Mouse (Mus musculus) lung, postnatal 36 days (tissue): ENCODE results near the gene Prtg.
A peak's percentile ranks its signal among the peaks of the same experiment; 100 is the strongest.

Experiments
- DNase-seq: peaks from one replicate; pipeline ENCODE4 v3.0.0; 2022; ENCODE audit warnings: mixed read lengths

Prtg gene

GRCm38 (mm10) chr9:72810607-72811006, 3.9 kb downstream of the Prtg start:
- DNase-seq = no peak

- no peak for DNase-seq
These were observed 5.4 kb downstream of the Prtg start for GRCm38 (mm10) chr9:72812091-72812490.

- DNase-seq = peak; percentile 45
These were observed 6.2 kb downstream of the Prtg start for GRCm38 (mm10) chr9:72812594-72813570.

GRCm38 (mm10) chr9:72825511-72825910, 18.8 kb downstream of the Prtg start:
- no peak for DNase-seq

- no peak for DNase-seq
These were observed 19.3 kb downstream of the Prtg start for GRCm38 (mm10) chr9:72825976-72826375.

GRCm38 (mm10) chr9:72828616-72829257, 22.1 kb downstream of the Prtg start:
- no peak for DNase-seq

- peak; percentile 14 for DNase-seq
These were observed 27.5 kb downstream of the Prtg start for GRCm38 (mm10) chr9:72833992-72834696.

GRCm38 (mm10) chr9:72835007-72835406, 28.3 kb downstream of the Prtg start:
- DNase-seq = no peak

GRCm38 (mm10) chr9:72836708-72837495, 30.2 kb downstream of the Prtg start:
- no peak for DNase-seq

GRCm38 (mm10) chr9:72837598-72838160, 31.0 kb downstream of the Prtg start:
- DNase-seq = no peak

GRCm38 (mm10) chr9:72838256-72838655, 31.6 kb downstream of the Prtg start:
- no peak for DNase-seq

- no peak for DNase-seq
These were observed 32.8 kb downstream of the Prtg start for GRCm38 (mm10) chr9:72839346-72839990.

- no peak for DNase-seq
These were observed 37.8 kb downstream of the Prtg start for GRCm38 (mm10) chr9:72844496-72844895.

- no peak for DNase-seq
These were observed 39.5 kb downstream of the Prtg start for GRCm38 (mm10) chr9:72846160-72846559.

- no peak for DNase-seq
These were observed 44.9 kb downstream of the Prtg start for GRCm38 (mm10) chr9:72851541-72851940.

GRCm38 (mm10) chr9:72851979-72852378, 45.3 kb downstream of the Prtg start:
- DNase-seq = no peak

GRCm38 (mm10) chr9:72853681-72854190, 47.1 kb downstream of the Prtg start:
- DNase-seq = no peak

GRCm38 (mm10) chr9:72856721-72857120, 50.0 kb downstream of the Prtg start:
- no peak for DNase-seq

GRCm38 (mm10) chr9:72860764-72861163, 54.1 kb downstream of the Prtg start:
- DNase-seq = no peak

- DNase-seq = no peak
These were observed 54.6 kb downstream of the Prtg start for GRCm38 (mm10) chr9:72861235-72861634.

GRCm38 (mm10) chr9:72862186-72862585, 55.5 kb downstream of the Prtg start:
- DNase-seq = no peak
